Mouse (Mus musculus): Measurements from ENCODE around the gene Bglap3.

Gene Bglap3

DNA sequence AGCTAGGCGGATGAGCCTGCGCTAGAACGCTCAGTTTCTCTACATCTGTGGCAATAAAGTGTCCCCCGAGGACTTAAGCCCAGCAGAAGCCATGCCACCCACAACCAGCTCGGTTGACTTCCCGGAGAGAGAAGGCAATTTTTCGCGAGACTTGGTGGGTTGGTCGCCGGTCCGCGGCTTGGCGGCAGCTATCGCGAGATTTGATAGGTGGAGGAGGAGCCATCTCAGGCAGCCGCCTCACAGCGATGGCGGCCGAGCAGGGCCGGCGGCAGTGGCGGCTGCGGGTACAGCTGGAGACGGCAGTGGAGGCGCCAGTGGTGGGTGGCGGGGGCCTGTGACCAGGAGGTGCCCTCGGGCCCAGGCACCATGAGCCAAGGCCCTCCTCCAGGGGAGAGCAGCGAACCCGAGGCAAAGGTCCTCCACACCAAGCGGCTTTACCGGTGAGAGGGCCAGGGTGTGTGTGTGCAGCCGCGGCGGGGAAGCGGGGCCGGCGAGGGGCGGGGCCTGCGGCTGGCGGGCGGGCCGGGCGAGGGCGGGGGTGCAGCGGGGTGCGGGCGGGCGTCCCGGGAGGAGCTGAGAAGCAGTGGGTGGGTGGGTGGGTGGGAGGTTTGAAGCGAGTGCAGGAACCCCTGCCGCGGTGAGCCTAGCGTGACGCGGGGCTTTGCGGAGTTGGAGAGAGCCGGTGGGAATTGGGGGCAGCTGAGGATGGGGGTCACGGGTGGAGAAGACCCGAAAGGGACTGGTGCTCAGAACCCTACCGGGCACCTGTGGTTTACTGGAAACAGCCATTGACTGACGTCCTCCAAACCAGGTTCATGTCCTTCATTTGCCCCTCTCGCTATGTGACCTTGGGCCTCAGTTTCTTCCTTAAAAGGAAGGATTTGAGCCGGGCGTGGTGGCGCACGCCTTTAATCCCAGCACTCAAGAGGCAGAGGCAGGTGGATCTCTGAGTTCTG lies 36.2 kb downstream of the Bglap3 start, which contains the start of the genes Tmem79 and Smg5:
Tmem79 (minus strand) TSS at position 91 of the 956 bp plus-strand sequence.
Smg5 (plus strand) TSS at position 203 of the 956 bp plus-strand sequence.
- in situ Hi-C loops (cut with MboI, MseI), result no loop called here

DNA sequence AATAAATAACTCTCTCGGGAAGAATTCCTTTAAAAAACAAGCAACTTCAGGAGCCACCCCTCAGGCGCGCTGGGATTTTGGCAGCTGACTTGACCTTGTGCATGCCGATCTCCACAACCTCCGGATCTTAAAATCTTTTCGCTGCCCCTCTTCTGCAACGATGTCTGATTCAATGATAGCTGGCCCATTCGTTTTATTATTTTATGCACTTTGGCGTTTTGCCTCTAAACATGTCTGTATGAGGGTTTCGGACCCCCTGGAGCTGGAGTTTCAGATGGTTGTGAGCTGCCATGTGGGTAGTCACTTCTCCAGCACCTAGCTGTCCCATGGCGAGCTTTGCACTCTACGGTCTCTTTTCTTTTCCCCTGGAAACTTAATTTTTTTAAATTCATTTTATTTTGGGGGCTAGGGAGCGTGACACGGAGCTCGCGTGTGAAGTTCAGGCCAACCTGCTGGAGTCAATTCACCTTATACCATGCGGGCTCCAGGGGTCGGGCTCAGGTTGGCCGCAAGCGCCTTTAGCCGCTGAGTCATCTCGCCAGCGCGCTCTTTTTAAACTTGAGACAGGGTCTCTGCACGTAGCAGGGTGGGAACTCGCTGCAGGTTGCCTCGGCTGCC lies 37.0 kb downstream of the Bglap3 start:
- in situ Hi-C loops (cut with MboI, MseI), result no loop called here

DNA sequence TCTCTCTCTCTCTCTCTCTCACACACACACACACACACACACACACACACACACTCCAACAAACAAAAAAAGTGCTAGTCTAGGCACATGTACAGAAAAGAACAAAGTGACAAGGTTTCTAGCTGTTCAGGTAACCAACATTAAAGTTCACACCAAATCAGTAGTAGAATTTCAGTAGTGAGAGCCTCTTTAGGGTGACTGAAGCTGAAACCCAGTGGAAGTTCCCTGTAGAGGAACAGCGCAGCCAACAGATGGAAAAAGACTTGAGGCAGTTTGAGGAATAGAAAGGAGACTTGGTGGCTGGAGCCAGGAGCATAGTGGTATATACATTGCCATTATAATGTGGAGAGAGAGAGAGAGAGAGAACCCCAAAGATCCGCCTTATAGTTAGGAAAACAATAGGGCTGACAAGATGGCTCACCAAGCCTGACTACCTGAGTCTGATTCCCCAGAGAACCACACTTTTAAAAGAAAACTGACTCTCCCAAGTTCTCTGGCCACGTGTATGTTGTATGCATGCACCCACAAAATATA lies 37.6 kb downstream of the Bglap3 start:
- in situ Hi-C loops (cut with MboI, MseI), result no loop called here

DNA sequence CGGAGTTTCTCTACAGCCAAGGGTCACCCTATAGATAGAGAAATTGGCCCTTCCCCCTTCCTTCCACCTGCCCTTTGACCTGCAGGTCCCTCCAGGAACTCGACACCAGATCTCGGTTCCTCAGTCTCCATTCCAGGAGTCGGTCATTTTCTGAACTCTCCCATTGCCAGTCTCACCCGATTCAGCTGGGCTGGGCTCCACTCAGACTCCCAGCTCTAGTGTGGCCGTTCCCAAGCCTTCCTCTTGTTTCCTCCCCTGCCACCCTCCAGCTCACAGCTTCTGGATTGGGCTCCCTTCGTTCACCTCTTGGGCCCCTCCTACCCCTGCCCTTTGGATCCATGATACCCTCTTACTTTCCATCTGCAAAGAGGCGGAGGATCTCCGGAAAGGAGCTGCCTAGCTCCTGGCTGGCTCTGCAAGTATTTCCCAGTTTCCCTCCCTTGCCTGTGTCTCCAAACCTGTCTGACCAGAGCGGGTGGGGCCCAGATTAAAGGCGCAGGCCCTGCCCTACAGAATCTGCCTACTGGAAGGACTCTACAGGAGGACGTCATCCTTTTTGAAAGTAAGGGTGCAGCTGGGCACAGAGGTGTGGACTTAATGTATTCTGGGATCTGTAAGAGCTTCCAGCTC lies 38.4 kb downstream of the Bglap3 start:
- in situ Hi-C loops (cut with MboI, MseI), result no loop called here

DNA sequence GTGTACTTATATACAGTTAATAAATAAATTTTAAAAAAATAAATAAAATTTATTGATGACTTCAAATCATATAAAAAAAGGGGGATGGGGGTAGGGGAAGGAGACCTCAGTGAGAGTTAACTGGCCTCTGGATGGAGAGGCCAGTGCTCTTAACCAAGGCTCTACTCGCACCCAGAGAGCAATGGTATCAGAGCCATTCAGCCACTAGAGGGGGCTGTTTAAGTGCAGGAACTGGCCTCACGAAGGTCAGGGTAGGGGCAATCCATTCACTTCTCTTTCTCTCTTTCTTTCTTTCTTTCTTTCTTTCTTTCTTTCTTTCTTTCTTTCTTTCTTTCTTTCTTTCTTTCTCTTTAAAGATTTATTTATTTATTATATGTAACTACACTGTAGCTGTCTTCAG lies 41.3 kb downstream of the Bglap3 start:
- in situ Hi-C loops (cut with MboI, MseI), result no loop called here

GRCm38 (mm10) chr3:88328956-88329355 lies 43.6 kb downstream of the Bglap3 start:
- in situ Hi-C loops (cut with MboI, MseI), result no loop called here

DNA sequence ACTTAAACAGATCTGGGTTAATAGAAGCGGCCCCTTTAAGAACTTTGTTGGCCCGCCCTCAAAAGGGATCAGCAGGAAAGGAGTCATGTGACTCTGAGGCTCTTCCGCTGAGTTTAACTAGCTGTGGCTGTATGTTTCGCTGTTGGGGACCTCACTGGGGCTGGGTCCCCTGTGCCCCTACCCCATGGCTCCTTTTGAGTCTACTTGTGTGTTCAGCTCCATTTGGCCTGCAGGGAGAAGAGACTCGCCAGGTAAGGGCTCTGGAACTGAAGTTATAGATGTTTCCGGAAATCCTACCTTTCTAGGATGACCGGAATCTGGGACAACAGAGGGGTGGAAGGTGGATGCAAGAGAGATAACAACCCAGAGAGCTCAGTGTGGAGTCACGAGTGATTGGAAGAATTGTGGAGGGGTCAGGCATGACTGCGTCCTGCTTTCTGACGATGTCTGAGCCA lies 47.6 kb downstream of the Bglap3 start, which contains the start of gene Glmp:
Glmp (plus strand) TSS at position 73 of the 455 bp plus-strand sequence.
- in situ Hi-C loops (cut with MboI, MseI), result loop anchor here (25.0 kb wide), 3 partner anchors 562 to 1687 kb away; no protein-coding TSS in a partner anchor
